In genomic region chr15:11455366-11455785, GRCm38 (mm10) we compare ENCODE assay signal across 20 mouse cellular contexts. TPM values are rescaled to one million over a fixed set of nuclear protein-coding genes. Genes with fewer than 3 reads are reported as not detected.
DNase-seq lines count a peak whose midpoint lies in the region; ATAC-seq and TF ChIP-seq lines count a peak whose summit lies in the region.
"Had no signal": no experiment of that assay in that cellular context is flagged by ENCODE, and none has a peak within 500 bp of the region (broad histone marks: within the 10 kb centered on the region; RNA-seq: fewer than 3 reads in every experiment).

No protein-coding gene starts in this region.

- WGBS in lung, embryonic 14.5 days = 51% methylated on average over 11 of the region's 11 CpGs
- 44% methylated on average over 11 of the region's 11 CpGs for WGBS in lung, adult 2 months
- 58% methylated on average over 11 of the region's 11 CpGs for WGBS in heart, embryonic 14.5 days
- 54% methylated on average over 11 of the region's 11 CpGs for WGBS in stomach, embryonic 16.5 days

- no peaks in the 10 kb centered on the region for H3K36me3 ChIP-seq in lung, embryonic 14.5 days (ENCODE audit: insufficient read depth)
- no peaks in the 10 kb centered on the region for H3K36me3 ChIP-seq in heart, embryonic 14.5 days (ENCODE audit: control insufficient read depth, insufficient read depth, low read length)
- no peaks in the 10 kb centered on the region for H3K36me3 ChIP-seq in stomach, embryonic 16.5 days (ENCODE audit: control insufficient read depth, insufficient read depth, low read length)
- H3K36me3 ChIP-seq: embryonic facial prominence, embryonic 12.5 days; forebrain, embryonic 15.5 days; hindbrain, embryonic 12.5 days; midbrain, embryonic 12.5 days had no signal

- DNase-seq in adrenal gland, postnatal 10 days = peak; percentile 2
- DNase-seq in adrenal gland, postnatal 14 days = no peak
- peak; percentile 72 for DNase-seq in lung, embryonic 14.5 days
- DNase-seq in lung, adult 2 months = no peak
- no peak for DNase-seq in frontal cortex, postnatal 14 days (ENCODE audit: low spot score in 2 of 2)
- no peak for DNase-seq in MN1 (ENCODE audit: low spot score)
- DNase-seq: adrenal gland, adult 8-10 months; cerebellum, postnatal 36 days; gastrocnemius, postnatal 36 days; kidney, postnatal 36 days; left cerebral cortex, postnatal 4 days; liver, postnatal 0 days; right cerebral cortex, postnatal 14 days had no signal

- H3K27ac ChIP-seq in lung, embryonic 14.5 days (ENCODE audit: low read depth) = no peak overlapping the region
- peak overlapping the region; percentile 29 to 59; a peak in 3 of 4 replicates for H3K27ac ChIP-seq in heart, embryonic 14.5 days (replicated peaks in 1 of 2; ENCODE audit: control insufficient read depth in 1 of 2, insufficient read depth in 1 of 2, low read depth in 2 of 2, low read length in 2 of 2)
- H3K27ac ChIP-seq in stomach, embryonic 16.5 days (ENCODE audit: low read length) = peak overlapping the region; percentile 29; the same call in 1 of the 2 replicates
- H3K27ac ChIP-seq: embryonic facial prominence, embryonic 12.5 days; forebrain, embryonic 15.5 days; hindbrain, embryonic 12.5 days; midbrain, embryonic 12.5 days had no signal

- peak overlapping the region; percentile 16; the same call in 1 of the 2 replicates for H3K4me2 ChIP-seq in lung, embryonic 14.5 days
- H3K4me2 ChIP-seq in heart, embryonic 14.5 days (ENCODE audit: low read length) = no peak overlapping the region
- no peak overlapping the region for H3K4me2 ChIP-seq in stomach, embryonic 16.5 days (ENCODE audit: low read depth, low read length)
- H3K4me2 ChIP-seq: embryonic facial prominence, embryonic 12.5 days; forebrain, embryonic 15.5 days; hindbrain, embryonic 12.5 days; midbrain, embryonic 12.5 days had no signal

- ATAC-seq in lung, embryonic 14.5 days (ENCODE audit: insufficient read depth) = no peak; the same call in 1 of the 2 replicates
- ATAC-seq in heart, embryonic 14.5 days (ENCODE audit: insufficient number of reproducible peaks, insufficient read depth, low FRiP score, low read depth) = no peak
- ATAC-seq in stomach, embryonic 16.5 days (ENCODE audit: insufficient read depth, low FRiP score) = no peak
- ATAC-seq: forebrain, embryonic 15.5 days; intestine, postnatal 0 days; liver, postnatal 0 days had no signal

- no peaks in the 10 kb centered on the region for H3K9me3 ChIP-seq in lung, embryonic 14.5 days (ENCODE audit: low read depth, low read length)
- H3K9me3 ChIP-seq in heart, embryonic 14.5 days (ENCODE audit: control insufficient read depth, low read length) = no peaks in the 10 kb centered on the region
- H3K9me3 ChIP-seq in stomach, embryonic 16.5 days (replicated peaks; ENCODE audit: control insufficient read depth, low read length) = no peaks in the 10 kb centered on the region; the same call in 1 of the 2 replicates
- H3K9me3 ChIP-seq: forebrain, embryonic 15.5 days; hindbrain, embryonic 12.5 days; midbrain, embryonic 12.5 days had no signal

- no peak overlapping the region for H3K9ac ChIP-seq in lung, embryonic 14.5 days
- no peak overlapping the region for H3K9ac ChIP-seq in heart, embryonic 14.5 days (ENCODE audit: low read length)
- H3K9ac ChIP-seq in stomach, embryonic 16.5 days (ENCODE audit: low read length) = no peak overlapping the region
- H3K9ac ChIP-seq: embryonic facial prominence, embryonic 12.5 days; forebrain, embryonic 15.5 days; hindbrain, embryonic 12.5 days; liver, postnatal 0 days; midbrain, embryonic 12.5 days had no signal

- TF ChIP-seq POLR2A in lung, adult 2 months (IDR thresholded peaks at IDR 0.05; ENCODE audit: borderline replicate concordance, extremely low read depth, low read depth, low read length) = no peak

- H3K4me3 ChIP-seq in lung, embryonic 14.5 days (ENCODE audit: low read depth, low read length) = no peak overlapping the region
- no peak overlapping the region for H3K4me3 ChIP-seq in lung, adult 2 months (replicated peaks; ENCODE audit: extremely low read depth, low read depth, low read length)
- H3K4me3 ChIP-seq in heart, embryonic 14.5 days (ENCODE audit: control insufficient read depth in 1 of 2, insufficient read depth in 1 of 2, low read depth in 1 of 2, low read length in 2 of 2) = no peak overlapping the region
- H3K4me3 ChIP-seq in stomach, embryonic 16.5 days (replicated peaks; ENCODE audit: low read length) = no peak overlapping the region
- H3K4me3 ChIP-seq: embryonic facial prominence, embryonic 12.5 days; forebrain, embryonic 15.5 days; hindbrain, embryonic 12.5 days; midbrain, embryonic 12.5 days had no signal

- no peaks in the 10 kb centered on the region for H3K4me1 ChIP-seq in lung, embryonic 14.5 days (ENCODE audit: insufficient read depth)
- no peaks in the 10 kb centered on the region; the same call in 1 of the 2 replicates for H3K4me1 ChIP-seq in lung, adult 2 months (ENCODE audit: control insufficient read depth, insufficient read depth, low read length)
- peaks cover 0 to 5% of the 10 kb centered on the region in 2 experiments; a peak in 1 of 4 replicates for H3K4me1 ChIP-seq in heart, embryonic 14.5 days (ENCODE audit: control insufficient read depth in 2 of 2, insufficient read depth in 2 of 2, low read length in 2 of 2)
- no peaks in the 10 kb centered on the region for H3K4me1 ChIP-seq in stomach, embryonic 16.5 days (ENCODE audit: control insufficient read depth, insufficient read depth, low read length)
- H3K4me1 ChIP-seq: embryonic facial prominence, embryonic 12.5 days; forebrain, embryonic 15.5 days; hindbrain, embryonic 12.5 days; midbrain, embryonic 12.5 days had no signal

- H3K27me3 ChIP-seq in lung, embryonic 14.5 days (ENCODE audit: insufficient read depth, low read length) = no peaks in the 10 kb centered on the region
- no peaks in the 10 kb centered on the region for H3K27me3 ChIP-seq in heart, embryonic 14.5 days (ENCODE audit: control insufficient read depth, insufficient read depth, low read length)
- H3K27me3 ChIP-seq in stomach, embryonic 16.5 days (ENCODE audit: control insufficient read depth, insufficient read depth, low read length) = no peaks in the 10 kb centered on the region
- H3K27me3 ChIP-seq: embryonic facial prominence, embryonic 12.5 days; forebrain, embryonic 15.5 days; hindbrain, embryonic 12.5 days; midbrain, embryonic 12.5 days had no signal

- TF ChIP-seq CTCF in lung, embryonic 14.5 days (IDR thresholded peaks at IDR 0.05; ENCODE audit: low read depth) = no peak
- TF ChIP-seq CTCF in lung, adult 2 months (IDR thresholded peaks at IDR 0.05; ENCODE audit: insufficient read depth, low read length) = no peak

RNA-seq across cellular contexts. Expression of gene Tars, which starts 55.9 kb away (rescaled TPM):
- 10 to 100 TPM; 43.4 to 43.6 TPM for total RNA-seq in adrenal gland, postnatal 10 days (2021)
- total RNA-seq in adrenal gland, postnatal 14 days (2021) = 41.3 and 57.8 TPM in 2 replicates
- 70.3 and 78.4 TPM in 2 replicates for polyA plus RNA-seq in lung, embryonic 14.5 days (2014; fragmentation: Nextera tagmentation; extraction: Ambion mirVana)
- polyA plus RNA-seq in lung, adult 2 months (2012; rRNA removed) = 8.7 and 13.0 TPM in 2 replicates
- 32.1 and 34.6 TPM in 2 replicates for polyA plus RNA-seq in heart, embryonic 14.5 days (2014; fragmentation: Nextera tagmentation; extraction: Ambion mirVana)
- polyA plus RNA-seq in stomach, embryonic 16.5 days (2015; fragmentation: Nextera tagmentation; extraction: Ambion mirVana) = 65.1 and 70.2 TPM in 2 replicates

Comparison
In these comparisons a context has a peak if more than half of its experiments do, and no peak if none do; other contexts are left out.
1. DNase-seq: peak in adrenal gland, postnatal 10 days (single experiment) and lung, embryonic 14.5 days (single experiment); none in adrenal gland, postnatal 14 days (single experiment), lung, adult 2 months (single experiment), frontal cortex, postnatal 14 days (0 of 2) and MN1 (single experiment).